Mouse (Mus musculus) thymus, adult 2 months (tissue): ENCODE results near the gene Mvd.

Source experiments
- CTCF ChIP-seq: fragments of 200-500 bp; IDR thresholded peaks from 2 replicates; pipeline ENCODE4 v1.5.1; 2012; ENCODE audit warnings: mild to moderate bottlenecking, control low read depth, low read length, moderate library complexity, borderline replicate concordance; ENCODE audit not compliant: control insufficient read depth, poor library complexity, insufficient read depth; ENCODE audit errors: extremely low read depth
- POLR2A ChIP-seq: fragments of 200-500 bp; IDR thresholded peaks from 2 replicates; pipeline ENCODE4 v1.6.1; 2012; ENCODE audit warnings: mild to moderate bottlenecking, low read length, control low read depth, moderate library complexity; ENCODE audit not compliant: control insufficient read depth, poor library complexity, insufficient read depth; ENCODE audit errors: extremely low read depth

GRCm38 (mm10) chr8:122483877-122484276 lies 40.7 kb upstream of the Mvd start:
- TF ChIP-seq CTCF (peak; percentile 37; the same call in 1 of the 2 replicates), POLR2A (no peak)
